Mouse (Mus musculus): Measurements from ENCODE around the gene Mtmr4. TPM values are rescaled to one million over a fixed set of nuclear protein-coding genes. Genes with fewer than 3 reads are reported as not detected.

The Mtmr4 gene
- polyA plus RNA-seq, 1 experiment from 2014 or later = 65.1 TPM

- Histone ChIP-seq H3K4me1 (replicated peaks; ENCODE audit: control insufficient read depth, insufficient read depth, low read length) (peaks cover 7% of the 10 kb centered on the region), H3K4me3 (replicated peaks; ENCODE audit: low read length) (no peak overlapping the region), H3K4me2 (ENCODE audit: low read length) (no peak overlapping the region), H3K9ac (replicated peaks; ENCODE audit: low read depth, low read length) (no peak overlapping the region), H3K27me3 (replicated peaks; ENCODE audit: control insufficient read depth, insufficient read depth, low read length) (peaks cover 3% of the 10 kb centered on the region; the same call in 1 of the 2 replicates), H3K36me3 (ENCODE audit: control insufficient read depth, insufficient read depth) (no peaks in the 10 kb centered on the region), H3K9me3 (ENCODE audit: control insufficient read depth, low read length) (no peaks in the 10 kb centered on the region), H3K27ac (ENCODE audit: low read length) (no peak overlapping the region)
- ATAC-seq = no peak
- 60% methylated on average over 6 of the region's 6 CpGs for WGBS
Measured at GRCm38 (mm10) chr11:87665224-87665623, 73.3 kb downstream of the Mtmr4 start.

DNA sequence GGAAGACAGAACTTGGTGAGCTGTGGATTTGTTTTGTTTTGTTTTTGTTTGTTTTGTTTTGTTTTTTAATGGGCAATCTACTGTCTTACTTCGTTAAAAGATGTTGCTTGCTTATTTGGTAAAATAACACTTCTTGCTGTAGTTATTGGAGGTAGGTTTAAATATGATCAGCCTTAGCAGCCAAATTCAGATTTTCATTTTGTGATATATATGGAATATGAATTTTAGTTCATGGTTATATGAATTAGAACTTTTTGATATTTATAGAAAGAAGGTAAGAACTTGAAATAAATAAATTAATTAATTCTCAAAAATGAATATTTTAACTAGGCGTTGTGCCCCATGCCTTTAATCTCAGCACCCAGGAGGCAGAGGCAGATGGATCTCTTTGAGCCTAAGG, 73.7 kb downstream of the Mtmr4 start:
- Histone ChIP-seq H3K4me3 (replicated peaks; ENCODE audit: low read length) (no peak overlapping the region), H3K9ac (replicated peaks; ENCODE audit: low read depth, low read length) (no peak overlapping the region), H3K9me3 (ENCODE audit: control insufficient read depth, low read length) (no peaks in the 10 kb centered on the region), H3K4me2 (ENCODE audit: low read length) (no peak overlapping the region), H3K27me3 (replicated peaks; ENCODE audit: control insufficient read depth, insufficient read depth, low read length) (peaks cover 3% of the 10 kb centered on the region; the same call in 1 of the 2 replicates), H3K4me1 (replicated peaks; ENCODE audit: control insufficient read depth, insufficient read depth, low read length) (peaks cover 7% of the 10 kb centered on the region), H3K27ac (ENCODE audit: low read length) (no peak overlapping the region), H3K36me3 (ENCODE audit: control insufficient read depth, insufficient read depth) (no peaks in the 10 kb centered on the region)
- no peak for ATAC-seq
- WGBS = 80% methylated on average over 2 of the region's 2 CpGs

Other genes with a start within 250 kb of the Mtmr4 start
- gene Ppm1e, start 233.1 kb upstream of the Mtmr4 start, polyA plus RNA-seq (2015; fragmentation: Nextera tagmentation; extraction: Ambion mirVana) = 23.1 and 26.5 TPM in 2 replicates
- gene Rad51c, start 187.2 kb upstream of the Mtmr4 start, polyA plus RNA-seq (2015; fragmentation: Nextera tagmentation; extraction: Ambion mirVana) = 7.4 and 7.7 TPM in 2 replicates
- 0.63 TPM in 1 of 2 replicates, not detected in the other for gene Tex14, start 187.1 kb upstream of the Mtmr4 start, polyA plus RNA-seq (2015; fragmentation: Nextera tagmentation; extraction: Ambion mirVana)
- not detected in 2 replicates for gene Gm11492, start 25.5 kb upstream of the Mtmr4 start, polyA plus RNA-seq (2015; fragmentation: Nextera tagmentation; extraction: Ambion mirVana)
- 21.9 and 22.9 TPM in 2 replicates for gene Sept4, start 23.3 kb upstream of the Mtmr4 start, polyA plus RNA-seq (2015; fragmentation: Nextera tagmentation; extraction: Ambion mirVana)
- 0.45 and 0.46 TPM in 2 replicates for gene Hsf5, start 25.0 kb downstream of the Mtmr4 start, polyA plus RNA-seq (2015; fragmentation: Nextera tagmentation; extraction: Ambion mirVana)
- 0.76 and 1.9 TPM in 2 replicates for gene Rnf43, start 70.6 kb downstream of the Mtmr4 start, polyA plus RNA-seq (2015; fragmentation: Nextera tagmentation; extraction: Ambion mirVana)
- 133 and 147 TPM in 2 replicates for gene Supt4a, start 145.4 kb downstream of the Mtmr4 start, polyA plus RNA-seq (2015; fragmentation: Nextera tagmentation; extraction: Ambion mirVana)
- gene Tspoap1, start 168.4 kb downstream of the Mtmr4 start, polyA plus RNA-seq (2015; fragmentation: Nextera tagmentation; extraction: Ambion mirVana) = 26.4 and 47.4 TPM in 2 replicates
- 0.29 and 0.80 TPM in 2 replicates for gene Mpo, start 201.4 kb downstream of the Mtmr4 start, polyA plus RNA-seq (2015; fragmentation: Nextera tagmentation; extraction: Ambion mirVana)
- 0.42 and 0.48 TPM in 2 replicates for gene Lpo, start 236.1 kb downstream of the Mtmr4 start, polyA plus RNA-seq (2015; fragmentation: Nextera tagmentation; extraction: Ambion mirVana)

Measured in forebrain, embryonic 16.5 days (tissue).